Mouse (Mus musculus) A20 (cell line): ENCODE measurements at regions not wholly inside any gene's neighbourhood (a gene's known extent, or its start where the extent isn't known, plus 50 kb on each side); places are given as distances from the start of the nearest gene placed in this dataset.

ENCODE experiments used
- DNase-seq: peaks from one replicate; pipeline ENCODE4 v3.0.0-alpha.2; 2011; ENCODE audit warnings: low read depth, low spot score

DNA sequence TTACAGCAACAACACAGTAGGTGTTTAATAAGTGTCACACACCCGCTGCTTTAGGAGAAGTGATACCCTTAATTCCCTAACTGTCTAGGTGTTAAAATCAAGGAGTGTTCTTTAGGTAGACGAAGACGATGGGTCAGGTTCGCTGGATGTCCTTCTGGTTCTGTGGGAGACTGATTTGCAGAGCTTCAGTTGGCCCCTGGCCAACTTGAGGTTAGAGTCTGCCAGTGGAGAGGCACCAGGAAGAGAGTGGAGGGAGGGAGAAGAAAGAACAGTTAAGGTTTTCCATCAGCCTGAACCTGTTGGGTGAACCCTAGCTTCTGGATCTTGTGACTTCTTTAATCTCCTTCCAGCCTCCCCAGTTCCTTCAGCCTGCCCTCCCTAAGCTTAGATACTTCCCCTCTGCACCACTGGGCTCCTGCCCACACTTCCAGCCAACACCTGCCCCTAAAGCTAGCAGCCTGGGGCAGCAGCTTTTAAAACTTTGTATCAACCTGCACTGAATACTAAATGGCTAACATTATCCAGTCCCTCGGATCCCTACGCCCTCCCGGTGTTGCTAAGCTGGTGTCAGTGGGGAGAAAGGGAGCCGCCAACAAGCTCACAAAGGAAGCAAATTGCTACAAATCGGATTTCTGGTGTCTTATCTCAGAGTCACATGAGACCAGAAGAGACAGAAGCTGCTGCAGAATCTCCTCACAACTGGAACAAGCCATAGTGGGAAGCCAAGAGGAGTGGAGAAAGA lies 62.1 kb upstream of the Adgrl1 start:
- no peak for DNase-seq

DNA sequence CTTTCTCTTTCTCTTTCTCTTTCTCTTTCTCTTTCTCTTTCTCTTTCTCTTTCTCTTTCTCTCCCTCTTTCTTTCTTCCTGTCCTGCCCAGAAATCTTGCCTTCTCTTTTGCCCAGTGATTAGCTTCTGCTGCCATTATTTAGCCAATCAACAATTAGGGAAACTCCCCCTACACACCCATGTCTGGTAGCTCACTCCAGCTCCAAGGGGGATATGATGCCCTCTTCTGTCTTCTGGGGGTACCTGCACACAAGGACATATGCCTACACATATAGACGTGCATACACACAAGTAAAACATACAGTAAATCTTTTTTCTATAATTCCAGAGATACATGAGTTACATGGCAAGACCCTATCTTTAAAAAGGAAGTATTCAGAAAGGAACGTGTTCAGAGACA lies 70.1 kb upstream of the Adgrl1 start:
- DNase-seq, result no peak

DNA sequence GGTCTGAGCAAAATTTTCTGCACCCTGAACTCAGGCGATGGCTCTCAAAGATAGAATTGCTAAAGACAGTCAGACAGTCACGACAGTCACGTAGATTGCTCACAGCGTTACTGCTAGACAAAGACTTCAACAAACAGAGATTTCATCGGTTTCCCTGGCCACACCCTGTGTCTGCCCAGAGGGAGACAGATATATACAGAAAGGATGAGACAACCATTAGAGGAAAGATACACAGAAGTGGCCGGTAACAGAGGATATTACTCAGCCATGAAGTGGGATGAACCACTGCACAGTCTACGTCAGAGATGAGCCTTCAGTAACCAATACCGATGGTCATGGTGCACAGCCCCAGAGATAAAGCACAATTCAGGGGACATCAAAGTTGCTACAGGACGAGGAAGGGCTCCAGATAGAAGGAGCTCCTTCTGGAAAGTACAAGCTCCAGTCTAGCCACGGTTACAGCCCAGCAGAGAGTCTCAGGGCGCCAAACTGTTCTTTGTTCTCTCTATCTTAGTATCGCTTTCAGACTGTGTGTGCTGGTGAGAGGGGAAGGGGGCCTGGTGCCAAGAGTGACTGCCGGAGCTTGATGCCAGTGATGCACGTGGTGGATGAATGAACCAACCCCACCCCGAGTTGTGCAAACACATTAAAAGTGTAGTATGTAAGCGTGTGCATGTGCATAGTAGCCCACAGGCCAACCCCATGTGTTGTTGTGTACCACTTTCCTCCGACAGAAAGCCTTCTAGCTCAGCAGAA lies 74.8 kb upstream of the Adgrl1 start:
- DNase-seq, result no peak

DNA sequence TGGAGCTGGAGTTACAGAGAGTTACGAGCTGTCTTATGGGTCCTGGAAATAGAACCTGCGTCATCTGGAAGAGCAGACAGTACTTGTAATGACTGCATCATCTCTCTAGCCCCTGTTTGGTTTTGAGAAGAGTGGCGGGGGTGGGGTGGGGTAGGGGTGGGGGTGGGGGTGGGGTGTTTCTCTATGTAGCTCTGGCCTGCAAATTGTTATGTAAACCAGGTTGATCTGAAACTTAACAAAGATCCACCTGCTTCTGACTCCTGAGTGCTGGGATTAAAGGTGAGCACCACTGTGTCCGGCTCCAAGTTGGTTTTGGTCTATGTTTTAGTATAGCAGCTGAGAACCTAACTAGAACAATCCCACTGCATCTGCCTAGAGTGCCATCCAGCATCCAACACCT lies 78.0 kb upstream of the Adgre5 start:
- no peak for DNase-seq

DNA sequence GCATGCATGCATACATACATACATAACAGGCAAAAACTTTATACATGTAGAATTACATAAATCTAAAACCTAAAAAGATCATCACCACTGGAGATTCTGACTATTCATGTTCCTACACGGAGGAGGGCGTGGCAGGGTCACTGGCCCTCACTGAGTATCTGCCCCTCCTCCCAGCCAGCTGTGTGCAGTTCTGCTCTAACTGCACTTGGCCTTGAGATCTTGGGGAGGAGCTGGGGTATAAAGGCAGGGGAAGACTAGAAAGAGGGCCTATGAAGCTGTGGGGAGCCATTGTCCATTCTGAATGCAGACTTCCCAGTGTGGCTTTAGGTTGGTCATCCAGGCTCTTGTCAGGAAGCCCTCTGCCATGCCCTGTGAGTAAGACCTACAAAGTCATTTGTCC lies 69.5 kb upstream of the Adgre5 start:
- DNase-seq, result no peak

DNA sequence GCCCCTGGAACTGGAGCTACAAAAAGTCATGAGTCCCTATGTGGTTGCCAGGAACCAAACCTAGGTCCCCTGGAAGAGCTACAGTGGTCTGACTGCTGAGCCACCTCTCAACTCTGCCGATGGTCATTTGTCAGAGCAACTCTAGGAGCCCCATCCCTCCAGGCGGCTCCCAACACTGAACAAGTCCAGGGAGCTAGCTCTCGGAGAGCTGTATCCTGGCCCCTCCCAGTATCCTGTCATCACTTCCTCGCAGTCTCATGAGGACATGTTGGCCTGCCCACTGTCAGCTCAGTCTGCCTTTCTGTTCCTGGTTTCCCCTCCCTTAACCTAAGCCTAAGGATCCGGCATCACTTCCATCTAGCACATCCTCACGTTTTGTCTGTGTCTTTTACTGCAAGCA lies 64.5 kb upstream of the Adgre5 start:
- DNase-seq, result no peak

DNA sequence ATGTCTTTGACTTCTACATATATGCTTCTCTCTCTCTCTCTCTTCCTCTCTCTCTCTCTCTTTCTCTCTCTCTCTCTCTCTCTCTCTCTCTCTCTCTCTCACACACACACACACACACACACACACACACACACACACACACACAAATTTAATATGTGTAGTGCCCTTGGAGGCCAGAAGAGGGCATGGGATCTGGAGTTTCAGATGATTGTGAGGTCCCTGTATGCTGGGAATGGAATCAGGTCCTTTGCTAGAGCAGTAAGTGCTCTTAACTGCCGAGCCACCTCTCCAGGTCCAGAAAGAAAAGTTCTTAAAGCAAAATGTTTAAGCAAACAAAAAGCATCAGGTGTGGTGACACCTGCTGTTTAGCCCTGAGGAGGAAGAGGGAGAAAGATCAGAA lies 62.2 kb upstream of the Adgre5 start:
- DNase-seq, result peak; percentile 62

DNA sequence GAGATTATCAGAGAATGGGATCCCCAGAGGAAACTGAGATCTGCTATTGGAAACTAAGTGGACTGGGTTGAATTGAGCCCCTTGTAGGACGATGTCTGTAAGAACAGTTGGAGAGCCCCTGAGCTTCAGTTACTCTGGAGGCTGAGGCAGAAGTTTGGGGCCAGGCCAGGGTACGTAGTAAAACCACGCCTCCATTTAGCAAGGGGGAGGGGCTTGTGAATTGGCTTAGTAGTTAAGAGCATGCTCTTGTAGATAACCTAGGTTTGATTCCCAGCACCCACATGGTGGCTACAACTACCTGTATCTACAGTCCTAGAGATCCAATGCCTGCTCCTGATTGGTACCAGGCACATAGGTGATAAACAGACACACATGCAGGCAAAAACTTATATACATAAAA lies 61.4 kb upstream of the Adgre5 start:
- peak; percentile 32 for DNase-seq

DNA sequence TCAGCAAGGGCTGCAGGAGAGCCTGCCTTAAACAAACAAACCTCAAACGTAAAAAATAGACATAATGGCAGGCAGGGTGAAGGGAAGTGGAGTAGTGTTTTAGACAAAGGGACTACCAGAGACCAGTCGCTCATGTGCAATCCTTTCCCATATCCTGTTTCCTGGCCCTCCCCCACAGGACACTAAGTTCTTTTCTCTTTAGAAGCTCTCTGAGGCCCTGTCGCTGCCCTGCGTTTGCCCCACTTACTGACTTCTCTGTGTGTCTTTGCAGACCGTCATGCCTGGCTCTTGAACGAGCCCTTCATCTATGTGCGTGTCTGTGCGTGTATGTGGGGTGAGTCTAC lies 58.5 kb upstream of the Adgre5 start:
- no peak for DNase-seq

DNA sequence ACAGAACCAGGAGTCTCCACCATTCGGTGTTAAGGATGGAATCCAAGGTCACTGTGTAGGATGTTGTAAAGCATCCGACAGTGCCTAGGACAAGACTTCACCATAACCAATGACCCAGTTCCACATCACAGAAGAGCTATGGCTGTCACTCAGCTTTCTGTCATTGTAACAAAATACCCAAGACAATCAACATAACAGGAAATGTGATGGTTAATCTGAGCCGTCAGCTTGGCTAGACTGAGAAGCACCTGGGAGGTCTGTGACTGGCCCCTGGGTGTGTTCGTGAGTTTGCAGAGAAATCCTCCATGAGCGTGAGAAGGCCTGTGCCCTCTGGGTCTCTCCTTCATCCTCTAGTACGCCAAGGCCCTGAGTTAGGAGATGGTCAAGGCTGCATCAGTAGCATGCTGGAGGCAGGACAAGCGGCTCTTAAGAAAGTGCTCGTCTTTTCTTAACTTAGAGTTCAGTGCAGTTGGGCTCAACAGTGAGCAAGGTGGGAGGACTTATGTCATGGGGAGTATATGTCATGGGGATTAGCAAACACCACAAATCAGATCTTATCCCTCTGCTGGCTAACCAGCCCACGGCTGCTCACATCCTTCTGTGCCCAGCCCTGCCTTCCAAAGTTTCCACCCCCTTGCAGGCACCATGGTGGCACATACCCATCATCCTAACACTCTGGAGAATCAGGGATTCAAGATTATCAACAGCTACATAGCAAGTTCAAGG lies 57.9 kb upstream of the Adgre5 start:
- no peak for DNase-seq

DNA sequence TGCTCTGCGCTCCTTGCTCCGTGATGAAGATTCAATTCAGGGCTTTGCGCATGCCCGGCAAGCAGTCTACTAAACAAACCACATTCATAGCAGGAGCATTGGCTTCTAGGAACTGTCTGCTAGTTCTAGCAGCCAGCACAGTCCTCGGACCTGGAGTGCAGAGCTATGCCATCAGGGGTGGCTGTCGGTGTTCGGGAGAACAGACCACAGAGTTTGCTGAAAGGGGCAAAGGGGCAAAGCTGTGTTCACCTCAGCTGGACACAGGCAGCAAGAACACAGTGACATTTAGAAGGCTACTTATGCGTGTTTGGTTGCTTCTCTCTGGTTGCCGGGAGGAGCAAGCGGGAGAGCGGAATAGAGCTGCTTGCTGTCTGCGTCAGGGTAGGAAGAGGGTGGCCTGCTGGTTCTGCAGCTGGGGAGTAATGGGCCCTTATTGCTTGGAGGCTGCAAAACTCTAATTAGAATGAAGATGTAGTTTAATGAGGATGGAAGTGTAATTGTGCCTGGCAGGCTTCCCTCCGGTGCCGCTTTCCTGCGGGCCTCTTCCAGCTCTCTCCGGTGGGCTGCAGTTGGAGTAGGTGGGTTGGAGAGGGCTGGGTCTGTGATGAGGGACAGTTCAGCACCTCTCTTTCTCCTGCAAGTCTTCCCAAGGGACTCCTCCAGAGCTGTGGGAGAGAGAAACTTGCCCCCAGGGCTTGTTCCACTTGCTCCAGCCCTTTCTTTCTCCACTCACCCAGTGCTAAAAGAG lies 52.5 kb upstream of the Adgre5 start:
- DNase-seq, result no peak
